Mouse (Mus musculus) CH12.LX (cell line): ENCODE data around the gene Ift81. TPM values are rescaled to one million over a fixed set of nuclear protein-coding genes. Genes with fewer than 3 reads are reported as not detected.

Source experiments
- DNase-seq: peaks from one replicate; pipeline ENCODE4 v3.0.0-alpha.2; 2013; ENCODE audit errors: extremely low read depth
- H3K27ac ChIP-seq: 2 replicates; pipeline ENCODE4 v1.5.1; 2012; ENCODE audit warnings: low read depth, mild to moderate bottlenecking, control low read depth, moderate library complexity; ENCODE audit not compliant: insufficient read depth
- H3K27me3 ChIP-seq: replicated peaks from 2 replicates; pipeline ENCODE3; 2012; ENCODE audit warnings: inconsistent platforms
- H3K36me3 ChIP-seq, 2 experiments: replicated peaks in 1 of 2; 2 replicates each; pipeline versions ENCODE3 to v1.6.1; 2012; ENCODE audit warnings: inconsistent platforms in 1 of 2, low read length in 1 of 2, mild to moderate bottlenecking in 1 of 2, mixed read lengths in 1 of 2, moderate library complexity in 1 of 2; ENCODE audit not compliant: control insufficient read depth in 1 of 2, insufficient read depth in 1 of 2
- H3K4me1 ChIP-seq, 2 experiments: 2 replicates each; pipeline ENCODE4 v1.6.1; 2012; ENCODE audit warnings: inconsistent platforms in 1 of 2, moderate library complexity in 1 of 2; ENCODE audit not compliant: insufficient read depth in 2 of 2, control insufficient read depth in 1 of 2
- H3K4me2 ChIP-seq: 2 replicates; pipeline ENCODE4 v1.6.1; 2012; ENCODE audit warnings: low read depth, mild to moderate bottlenecking, control low read depth; ENCODE audit not compliant: poor library complexity, insufficient read depth, severe bottlenecking
- H3K4me3 ChIP-seq, 3 experiments: fragments of 150-350 bp in 1 of 3; sonication (generic) in 1 of 3; replicated peaks in 1 of 3; 2 replicates each; pipeline versions ENCODE3 to v1.5.1; 2011 to 2012; ENCODE audit warnings: low read depth in 2 of 3, low read length in 2 of 3, mild to moderate bottlenecking in 2 of 3, moderate library complexity in 2 of 3, control low read depth in 1 of 3, improper control_type of control experiment in 1 of 3, inconsistent platforms in 1 of 3, mixed read lengths in 1 of 3; ENCODE audit not compliant: poor library complexity in 1 of 3
- H3K79me2 ChIP-seq: replicated peaks from 2 replicates; pipeline ENCODE4 v1.6.1; 2012; ENCODE audit warnings: mild to moderate bottlenecking, moderate library complexity; ENCODE audit not compliant: control insufficient read depth, poor library complexity, insufficient read depth, severe bottlenecking; ENCODE audit errors: extremely low read depth
- H3K9ac ChIP-seq: 2 replicates; pipeline ENCODE4 v1.6.1; 2012; ENCODE audit warnings: low read depth, mild to moderate bottlenecking, control low read depth, moderate library complexity; ENCODE audit not compliant: insufficient read depth
- H3K9me3 ChIP-seq: replicated peaks from 2 replicates; pipeline ENCODE3; 2012; ENCODE audit warnings: low read length, inconsistent platforms, mixed read lengths
- BHLHE40 ChIP-seq: IDR thresholded peaks from 2 replicates; pipeline ENCODE4 v1.6.1; 2011; ENCODE audit warnings: mild to moderate bottlenecking, low read depth, low read length, improper control_type of control experiment
- CHD1 ChIP-seq: IDR thresholded peaks from 2 replicates; pipeline ENCODE4 v1.6.1; 2012; ENCODE audit warnings: low read depth, low read length, improper control_type of control experiment, inconsistent platforms
- CTCF ChIP-seq, 2 experiments: IDR thresholded peaks in 1 of 2; conservative IDR thresholded peaks in 1 of 2; 2 replicates each; pipeline ENCODE4 v1.5.1; 2011 to 2012; ENCODE audit warnings: low read depth in 2 of 2, low read length in 2 of 2, improper control_type of control experiment in 1 of 2, inconsistent platforms in 1 of 2, mild to moderate bottlenecking in 1 of 2, moderate library complexity in 1 of 2
- ELF1 ChIP-seq: IDR thresholded peaks from 2 replicates; pipeline ENCODE4 v1.6.1; 2014; ENCODE audit warnings: low read depth, mild to moderate bottlenecking, inconsistent platforms, low read length, improper control_type of control experiment
- GABPA ChIP-seq: IDR thresholded peaks from 2 replicates; pipeline ENCODE4 v1.6.1; 2012; ENCODE audit warnings: low read depth, low read length, improper control_type of control experiment, inconsistent platforms; ENCODE audit not compliant: insufficient replicate concordance
- MAFK ChIP-seq: IDR thresholded peaks from 2 replicates; pipeline ENCODE4 v1.6.1; 2011; ENCODE audit warnings: low read length, improper control_type of control experiment; ENCODE audit not compliant: insufficient replicate concordance
- MAX ChIP-seq: IDR thresholded peaks from 2 replicates; pipeline ENCODE4 v1.6.1; 2011; ENCODE audit warnings: low read length, improper control_type of control experiment
- MXI1 ChIP-seq: IDR thresholded peaks from 2 replicates; pipeline ENCODE4 v1.6.1; 2011; ENCODE audit warnings: mild to moderate bottlenecking, low read depth, low read length, improper control_type of control experiment
- MYC ChIP-seq: IDR thresholded peaks from 2 replicates; pipeline ENCODE4 v1.6.1; 2011; ENCODE audit warnings: low read depth, mild to moderate bottlenecking, improper control_type of control experiment, low read length
- NELFE ChIP-seq: IDR thresholded peaks from 2 replicates; pipeline ENCODE4 v1.6.1; 2011; ENCODE audit warnings: low read depth, low read length, improper control_type of control experiment
- NRF1 ChIP-seq: IDR thresholded peaks from 2 replicates; pipeline ENCODE4 v1.6.1; 2014; ENCODE audit warnings: low read depth, mild to moderate bottlenecking, inconsistent platforms, low read length, improper control_type of control experiment, moderate library complexity
- POLR2AphosphoS2 ChIP-seq: IDR thresholded peaks from 2 replicates; pipeline ENCODE4 v1.6.1; 2011; ENCODE audit warnings: low read depth, low read length, improper control_type of control experiment
- RCOR1 ChIP-seq: conservative IDR thresholded peaks from 2 replicates; pipeline ENCODE4 v1.6.1; 2012; ENCODE audit warnings: low read depth, mild to moderate bottlenecking, inconsistent platforms, low read length, improper control_type of control experiment
- SIN3A ChIP-seq: IDR thresholded peaks from 2 replicates; pipeline ENCODE4 v1.6.1; 2012; ENCODE audit warnings: low read length, improper control_type of control experiment, inconsistent platforms
- TCF12 ChIP-seq: IDR thresholded peaks from 2 replicates; pipeline ENCODE4 v1.6.1; 2014; ENCODE audit warnings: low read depth, mild to moderate bottlenecking, inconsistent platforms, low read length, improper control_type of control experiment
- USF2 ChIP-seq: conservative IDR thresholded peaks from 2 replicates; pipeline ENCODE4 v1.6.1; 2011; ENCODE audit warnings: low read depth, low read length, improper control_type of control experiment
- ZC3H11A ChIP-seq: IDR thresholded peaks from 2 replicates; pipeline ENCODE4 v1.6.1; 2012; ENCODE audit warnings: low read depth, mild to moderate bottlenecking, inconsistent platforms, low read length, improper control_type of control experiment
- ZKSCAN1 ChIP-seq: IDR thresholded peaks from 2 replicates; pipeline ENCODE4 v1.6.1; 2012; ENCODE audit warnings: low read depth, inconsistent platforms, low read length, improper control_type of control experiment, borderline replicate concordance
- ZMIZ1 ChIP-seq: IDR thresholded peaks from 2 replicates; pipeline ENCODE4 v1.6.1; 2012; ENCODE audit warnings: low read depth, mild to moderate bottlenecking, inconsistent platforms, low read length, improper control_type of control experiment
- ZNF384 ChIP-seq: IDR thresholded peaks from 2 replicates; pipeline ENCODE4 v1.6.1; 2012; ENCODE audit warnings: low read depth, low read length, improper control_type of control experiment, inconsistent platforms
- dilution Hi-C: fragments of 300-500 bp; cut with MboI; formaldehyde crosslinking; loops from 2 replicates; pipeline ENCODE4 v1.14.3; 2020; ENCODE audit warnings: low sequenced_read_pairs; ENCODE audit not compliant: extremely low pct_unique_long_range_greater_than_20kb, extremely low pct_ligation_motif_present
- in situ Hi-C: fragments of 300-500 bp; cut with MboI; formaldehyde crosslinking; loops from 3 replicates; pipeline ENCODE4 v1.14.3; 2019; ENCODE audit warnings: low sequenced_read_pairs, low pct_ligation_motif_present, low pct_unique_long_range_greater_than_20kb, mixed read lengths
- polyA plus RNA-seq: library from polyadenylated mRNA; unstranded; fragments of >175 nt; gene quantifications from 2 replicates; pipeline ENCODE4 v1.2.1, GENCODE M21; 2012; ENCODE audit warnings: low read depth; ENCODE audit not compliant: insufficient read length
- total RNA-seq, 2 experiments: library from RNA; depleted of rRNA; stranded (reverse); fragments of 300-350 nt in 1 of 2; fragments of >200 nt in 1 of 2; gene quantifications; 2 replicates each; pipeline ENCODE4 v1.2.3; 2012 to 2014

The Ift81 gene
- total and polyA plus RNA-seq, 3 experiments: 3.1 to 5.0 (median 4.1) TPM

DNA sequence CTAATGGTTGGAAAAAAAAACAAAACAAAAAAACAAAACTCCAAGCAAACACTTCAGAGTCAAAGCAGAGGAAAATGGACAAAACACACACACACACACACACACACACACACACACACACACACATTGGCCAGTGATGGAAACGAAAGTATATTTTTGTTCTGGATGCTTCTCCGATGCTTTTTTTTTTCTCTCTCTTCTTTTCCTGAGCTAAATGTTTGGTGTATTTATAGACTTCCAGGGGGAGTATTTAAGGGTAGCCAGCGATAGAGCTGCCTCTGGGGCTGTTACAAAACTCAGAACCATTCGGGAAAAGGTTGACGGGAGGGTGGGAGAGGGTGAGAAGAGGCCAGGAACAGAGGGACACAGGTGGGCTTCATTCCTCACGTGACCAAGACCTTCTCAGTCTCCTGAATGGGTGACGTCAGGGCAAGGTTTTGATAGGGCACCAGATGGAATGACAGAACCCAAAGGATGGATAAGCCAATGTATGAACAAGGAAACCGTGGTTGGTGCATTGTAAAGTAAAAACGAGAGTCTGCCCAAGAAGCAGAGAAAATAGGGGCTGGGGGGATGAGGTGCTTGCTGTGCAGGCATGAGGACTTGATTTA, 5.5 kb upstream of the Ift81 start:
- DNase-seq: no peak
- H3K36me3 ChIP-seq: no peaks in the 10 kb centered on the region
- H3K4me1 ChIP-seq: peaks cover 2 to 5% of the 10 kb centered on the region in 2 experiments; a peak in 2 of 4 replicates
- no peak overlapping the region for H3K9ac ChIP-seq
- H3K27ac ChIP-seq: no peak overlapping the region
- H3K4me2 ChIP-seq: no peak overlapping the region
- TF ChIP-seq MAX: no peak
- TF ChIP-seq MYC: no peak
- TF ChIP-seq ZNF384: no peak
- TF ChIP-seq GABPA: no peak
- no peak overlapping the region for H3K4me3 ChIP-seq
- no peaks in the 10 kb centered on the region for H3K9me3 ChIP-seq
- in situ Hi-C loops (loop anchor here (25.0 kb wide), 1 partner anchor 107 kb away; the partner anchor contains the start of gene Atp2a2), dilution Hi-C loops (no loop called here)
- no peaks in the 10 kb centered on the region for H3K27me3 ChIP-seq
- H3K79me2 ChIP-seq: no peaks in the 10 kb centered on the region

DNA sequence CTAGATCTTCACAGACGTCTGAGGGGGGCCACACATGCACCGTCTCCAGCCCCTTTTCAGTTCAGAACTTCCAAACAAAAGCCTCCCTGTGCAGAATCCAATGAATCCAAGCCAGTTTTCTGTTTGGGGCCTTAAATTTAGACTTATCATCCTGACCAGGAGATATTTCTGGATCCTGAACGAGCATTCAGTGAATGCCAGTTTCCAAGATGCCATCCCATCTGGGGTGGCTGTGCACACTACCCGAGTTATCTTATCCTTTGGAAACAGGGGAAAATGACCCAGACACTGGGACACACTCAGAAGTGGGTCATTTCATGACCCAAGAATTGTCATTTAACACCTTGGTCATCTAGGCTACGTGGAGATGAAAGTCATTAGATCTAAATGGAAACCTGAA, 3.4 kb upstream of the Ift81 start:
- Histone ChIP-seq H3K9ac (no peak overlapping the region), H3K36me3 (no peaks in the 10 kb centered on the region), H3K79me2 (no peaks in the 10 kb centered on the region), H3K4me1 (peaks cover 0 to 10% of the 10 kb centered on the region in 2 experiments; a peak in 3 of 4 replicates), H3K27me3 (no peaks in the 10 kb centered on the region), H3K27ac (no peak overlapping the region), H3K9me3 (no peaks in the 10 kb centered on the region), H3K4me3 (no peak overlapping the region), H3K4me2 (no peak overlapping the region)
- in situ Hi-C loops (loop anchor here (25.0 kb wide), 1 partner anchor 105 kb away; the partner anchor contains the start of gene Atp2a2), dilution Hi-C loops (no loop called here)
- TF ChIP-seq ZKSCAN1 (no peak), USF2 (no peak), MAFK (no peak), BHLHE40 (no peak), NELFE (no peak), CTCF (conservative IDR thresholded peaks at IDR 0.05 in 1 of 2, IDR thresholded peaks at IDR 0.05 in 1 of 2; ENCODE audit: low read depth in 2 of 2, low read length in 2 of 2) (no peak), ZC3H11A (no peak), NRF1 (no peak), TCF12 (no peak), ZNF384 (no peak), RCOR1 (no peak), ELF1 (no peak), POLR2AphosphoS2 (no peak), SIN3A (no peak), ZMIZ1 (no peak), MXI1 (no peak), CHD1 (no peak)
- no peak for DNase-seq
